Mouse (Mus musculus): ENCODE data around the gene Tubb2b. TPM values are rescaled to one million over a fixed set of nuclear protein-coding genes. Genes with fewer than 3 reads are reported as not detected.
"Not testable (repeated sequence)": the region's sequence is repeated elsewhere in the genome, so short reads cannot be mapped to it uniquely, and the experiment has no call there.

Tubb2b gene
- polyA plus RNA-seq, 1 experiment from 2014 or later, result 18.9 TPM

- H3K4me2 ChIP-seq (ENCODE audit: low read depth, low read length), result no peak overlapping the region
- no peaks in the 10 kb centered on the region for H3K9me3 ChIP-seq (ENCODE audit: control insufficient read depth, low read length)
- 72% methylated on average over 9 of the region's 9 CpGs for WGBS
- H3K27ac ChIP-seq (ENCODE audit: low read length), result no peak overlapping the region
- H3K4me3 ChIP-seq (ENCODE audit: low read length), result no peak overlapping the region
- ATAC-seq (ENCODE audit: low read depth), result no peak
- no peak overlapping the region for H3K9ac ChIP-seq (ENCODE audit: low read length)
- H3K27me3 ChIP-seq (ENCODE audit: control insufficient read depth, insufficient read depth, low read depth, low read length), result no peaks in the 10 kb centered on the region
- H3K4me1 ChIP-seq (replicated peaks; ENCODE audit: control insufficient read depth, insufficient read depth, low read length), result peaks cover under 1% of the 10 kb centered on the region; the same call in 1 of the 2 replicates
- no peaks in the 10 kb centered on the region for H3K36me3 ChIP-seq (ENCODE audit: control insufficient read depth, insufficient read depth, low read length)
Observed at GRCm38 (mm10) chr13:34101908-34102307, 28.4 kb downstream of the Tubb2b start.

- Histone ChIP-seq H3K4me2 (ENCODE audit: low read depth, low read length) (no peak overlapping the region), H3K9me3 (ENCODE audit: control insufficient read depth, low read length) (no peaks in the 10 kb centered on the region), H3K36me3 (ENCODE audit: control insufficient read depth, insufficient read depth, low read length) (no peaks in the 10 kb centered on the region), H3K4me3 (ENCODE audit: low read length) (no peak overlapping the region), H3K9ac (ENCODE audit: low read length) (no peak overlapping the region), H3K27me3 (ENCODE audit: control insufficient read depth, insufficient read depth, low read depth, low read length) (no peaks in the 10 kb centered on the region), H3K27ac (ENCODE audit: low read length) (no peak overlapping the region), H3K4me1 (replicated peaks; ENCODE audit: control insufficient read depth, insufficient read depth, low read length) (peaks cover 7% of the 10 kb centered on the region; the same call in 1 of the 2 replicates)
- 90% methylated on average over 10 of the region's 10 CpGs for whole genome bisulfite sequencing
- ATAC-seq (ENCODE audit: low read depth), result no peak
Observed at GRCm38 (mm10) chr13:34101247-34101646, 29.0 kb downstream of the Tubb2b start.

- ATAC-seq (ENCODE audit: low read depth), result no peak
- H3K4me3 ChIP-seq (ENCODE audit: low read length), result no peak overlapping the region
- H3K4me1 ChIP-seq (replicated peaks; ENCODE audit: control insufficient read depth, insufficient read depth, low read length), result peaks cover 11% of the 10 kb centered on the region; the same call in 1 of the 2 replicates
- 70% methylated on average over 3 of the region's 3 CpGs for WGBS
- H3K36me3 ChIP-seq (ENCODE audit: control insufficient read depth, insufficient read depth, low read length), result no peaks in the 10 kb centered on the region
- H3K9ac ChIP-seq (ENCODE audit: low read length), result no peak overlapping the region
- H3K27ac ChIP-seq (ENCODE audit: low read length), result no peak overlapping the region
- no peaks in the 10 kb centered on the region for H3K27me3 ChIP-seq (ENCODE audit: control insufficient read depth, insufficient read depth, low read depth, low read length)
- no peak overlapping the region for H3K4me2 ChIP-seq (ENCODE audit: low read depth, low read length)
- no peaks in the 10 kb centered on the region for H3K9me3 ChIP-seq (ENCODE audit: control insufficient read depth, low read length)
Observed at GRCm38 (mm10) chr13:34100733-34101132, 29.5 kb downstream of the Tubb2b start.

GRCm38 (mm10) chr13:34097086-34097485, 33.2 kb downstream of the Tubb2b start:
- H3K36me3 ChIP-seq (ENCODE audit: control insufficient read depth, insufficient read depth, low read length), result no peaks in the 10 kb centered on the region
- H3K4me2 ChIP-seq (ENCODE audit: low read depth, low read length), result no peak overlapping the region
- H3K9ac ChIP-seq (ENCODE audit: low read length), result no peak overlapping the region
- no peaks in the 10 kb centered on the region for H3K27me3 ChIP-seq (ENCODE audit: control insufficient read depth, insufficient read depth, low read depth, low read length)
- H3K27ac ChIP-seq (ENCODE audit: low read length), result peak overlapping the region; percentile 68; the same call in 1 of the 2 replicates
- H3K4me3 ChIP-seq (ENCODE audit: low read length), result no peak overlapping the region
- no peak for ATAC-seq (ENCODE audit: low read depth)
- 79% methylated on average over 3 of the region's 3 CpGs for WGBS
- H3K4me1 ChIP-seq (replicated peaks; ENCODE audit: control insufficient read depth, insufficient read depth, low read length), result peaks cover 11% of the 10 kb centered on the region; the same call in 1 of the 2 replicates
- no peaks in the 10 kb centered on the region for H3K9me3 ChIP-seq (ENCODE audit: control insufficient read depth, low read length)

- no peak overlapping the region for H3K4me3 ChIP-seq (ENCODE audit: low read length)
- ATAC-seq (ENCODE audit: low read depth), result peak; percentile 96
- H3K9ac ChIP-seq (ENCODE audit: low read length), result no peak overlapping the region
- no peaks in the 10 kb centered on the region for H3K27me3 ChIP-seq (ENCODE audit: control insufficient read depth, insufficient read depth, low read depth, low read length)
- 43% methylated on average over 4 of the region's 4 CpGs for WGBS
- peak overlapping the region; percentile 68 for H3K27ac ChIP-seq (ENCODE audit: low read length)
- H3K4me2 ChIP-seq (ENCODE audit: low read depth, low read length), result peak overlapping the region; percentile 24; the same call in 1 of the 2 replicates
- H3K4me1 ChIP-seq (replicated peaks; ENCODE audit: control insufficient read depth, insufficient read depth, low read length), result peaks cover 11% of the 10 kb centered on the region; the same call in 1 of the 2 replicates
- H3K9me3 ChIP-seq (ENCODE audit: control insufficient read depth, low read length), result no peaks in the 10 kb centered on the region
- no peaks in the 10 kb centered on the region for H3K36me3 ChIP-seq (ENCODE audit: control insufficient read depth, insufficient read depth, low read length)
Observed at GRCm38 (mm10) chr13:34096455-34096854, 33.8 kb downstream of the Tubb2b start.

- Histone ChIP-seq H3K9ac (ENCODE audit: low read length) (no peak overlapping the region), H3K4me1 (replicated peaks; ENCODE audit: control insufficient read depth, insufficient read depth, low read length) (peaks cover 11% of the 10 kb centered on the region; the same call in 1 of the 2 replicates), H3K4me2 (ENCODE audit: low read depth, low read length) (peak overlapping the region; percentile 24), H3K27ac (ENCODE audit: low read length) (peak overlapping the region; percentile 68), H3K36me3 (ENCODE audit: control insufficient read depth, insufficient read depth, low read length) (no peaks in the 10 kb centered on the region), H3K4me3 (ENCODE audit: low read length) (no peak overlapping the region), H3K9me3 (ENCODE audit: control insufficient read depth, low read length) (no peaks in the 10 kb centered on the region), H3K27me3 (ENCODE audit: control insufficient read depth, insufficient read depth, low read depth, low read length) (no peaks in the 10 kb centered on the region)
- WGBS, result 30% methylated on average over 6 of the region's 7 CpGs
- ATAC-seq (ENCODE audit: low read depth), result peak; percentile 82
Observed at GRCm38 (mm10) chr13:34095542-34096435, 34.5 kb downstream of the Tubb2b start.

GRCm38 (mm10) chr13:34089358-34089757, 40.9 kb downstream of the Tubb2b start:
- Histone ChIP-seq H3K27ac (ENCODE audit: low read length) (peak overlapping the region; percentile 35; the same call in 1 of the 2 replicates), H3K4me1 (replicated peaks; ENCODE audit: control insufficient read depth, insufficient read depth, low read length) (0 out of 2 replicates have a peak, but pooled peaks cover 3% of the 10 kb centered on the region), H3K9ac (ENCODE audit: low read length) (no peak overlapping the region), H3K4me2 (ENCODE audit: low read depth, low read length) (no peak overlapping the region), H3K4me3 (ENCODE audit: low read length) (no peak overlapping the region), H3K27me3 (ENCODE audit: control insufficient read depth, insufficient read depth, low read depth, low read length) (no peaks in the 10 kb centered on the region), H3K36me3 (ENCODE audit: control insufficient read depth, insufficient read depth, low read length) (no peaks in the 10 kb centered on the region), H3K9me3 (ENCODE audit: control insufficient read depth, low read length) (no peaks in the 10 kb centered on the region)
- WGBS, result 51% methylated on average over 3 of the region's 3 CpGs
- peak; percentile 71 for ATAC-seq (ENCODE audit: low read depth)

- WGBS, result 41% methylated on average over 7 of the region's 7 CpGs
- Histone ChIP-seq H3K27ac (ENCODE audit: low read length) (peak overlapping the region; percentile 35), H3K27me3 (ENCODE audit: control insufficient read depth, insufficient read depth, low read depth, low read length) (no peaks in the 10 kb centered on the region), H3K4me2 (ENCODE audit: low read depth, low read length) (no peak overlapping the region), H3K36me3 (ENCODE audit: control insufficient read depth, insufficient read depth, low read length) (no peaks in the 10 kb centered on the region), H3K9ac (ENCODE audit: low read length) (no peak overlapping the region), H3K4me3 (ENCODE audit: low read length) (no peak overlapping the region), H3K9me3 (ENCODE audit: control insufficient read depth, low read length) (no peaks in the 10 kb centered on the region), H3K4me1 (replicated peaks; ENCODE audit: control insufficient read depth, insufficient read depth, low read length) (peaks cover 7% of the 10 kb centered on the region)
- peak; percentile 61; the same call in 1 of the 2 replicates for ATAC-seq (ENCODE audit: low read depth)
Observed at GRCm38 (mm10) chr13:34088871-34089288, 41.4 kb downstream of the Tubb2b start.

- not testable (repeated sequence) for H3K4me1 ChIP-seq (replicated peaks; ENCODE audit: control insufficient read depth, insufficient read depth, low read length); H3K9ac ChIP-seq (ENCODE audit: low read length); H3K9me3 ChIP-seq (ENCODE audit: control insufficient read depth, low read length); H3K27ac ChIP-seq (ENCODE audit: low read length); H3K4me3 ChIP-seq (ENCODE audit: low read length); H3K36me3 ChIP-seq (ENCODE audit: control insufficient read depth, insufficient read depth, low read length); ATAC-seq (ENCODE audit: low read depth); H3K27me3 ChIP-seq (ENCODE audit: control insufficient read depth, insufficient read depth, low read depth, low read length); H3K4me2 ChIP-seq (ENCODE audit: low read depth, low read length)
- 41% methylated on average over 5 of the region's 5 CpGs for WGBS
Observed at GRCm38 (mm10) chr13:34088201-34088649, 42.0 kb downstream of the Tubb2b start.
